Mouse (Mus musculus) ES-E14 (cell line): ENCODE measurements around the gene Bglap.

Source experiments
- MAFK ChIP-seq: IDR thresholded peaks from 2 replicates; pipeline ENCODE4 v1.6.1; 2014; ENCODE audit warnings: mild to moderate bottlenecking, low read depth, low read length, inconsistent platforms; ENCODE audit not compliant: insufficient read depth
- ZNF384 ChIP-seq: IDR thresholded peaks from 2 replicates; pipeline ENCODE4 v1.6.1; 2012; ENCODE audit warnings: low read depth, low read length, inconsistent platforms

GRCm38 (mm10) chr3:88403522-88404230 lies 19.4 kb upstream of the Bglap start:
- TF ChIP-seq ZNF384 (no peak), MAFK (no peak)
